Mouse (Mus musculus) NIH3T3 (cell line): ENCODE measurements around the gene Efcab2.
A peak's percentile ranks its signal among the peaks of the same experiment; 100 is the strongest.

Source experiments
- DNase-seq: peaks from one replicate; pipeline ENCODE4 v3.0.0-alpha.2; 2012; ENCODE audit warnings: low read depth

Efcab2 gene

GRCm38 (mm10) chr1:178405951-178406711 is at the start of gene Efcab2:
Gene Efcab2 (plus strand): TSS chr1:178406085.
- DNase-seq, result peak; percentile 98

GRCm38 (mm10) chr1:178357776-178358710 is 47.8 kb upstream of the Efcab2 start:
- DNase-seq, result peak; percentile 14

DNA sequence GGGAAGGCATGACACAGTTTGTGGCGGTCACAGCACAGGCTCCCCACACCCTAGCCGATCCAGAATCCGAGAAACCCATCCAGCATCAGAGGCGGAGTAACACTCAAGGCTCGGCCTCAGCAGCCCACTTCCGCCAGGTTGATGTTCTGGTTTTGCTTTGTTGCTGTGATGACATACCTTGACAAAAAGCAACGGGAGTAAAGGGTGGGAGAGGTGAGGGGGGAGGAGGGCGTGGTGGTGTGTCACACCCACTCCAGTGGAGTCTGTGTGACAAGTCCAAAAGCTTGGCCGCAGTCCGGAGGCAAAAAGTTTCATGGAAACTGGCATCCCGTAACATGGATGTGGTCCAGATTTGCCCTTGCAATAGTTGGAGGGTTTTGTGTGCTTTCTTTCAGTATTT is 45.6 kb upstream of the Efcab2 start:
- DNase-seq, result no peak

DNA sequence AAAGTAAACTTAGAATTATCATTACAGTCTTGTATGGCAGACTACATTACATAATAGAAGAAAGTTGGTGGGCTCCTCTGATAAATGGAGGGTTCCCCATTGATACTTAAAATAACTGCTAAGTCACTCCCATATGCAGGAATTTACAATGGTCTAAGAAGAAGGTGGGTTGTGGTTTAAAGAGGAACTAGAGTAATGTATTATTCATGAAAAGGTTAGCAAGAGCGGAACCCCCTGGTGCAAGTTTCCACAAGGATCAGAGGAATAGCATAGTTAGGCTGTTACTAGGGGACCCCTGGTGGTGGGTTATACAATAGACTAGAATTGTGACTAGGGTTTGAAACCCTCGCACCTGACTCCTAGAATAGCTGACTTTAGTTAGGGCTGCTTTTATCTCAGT is 45.2 kb upstream of the Efcab2 start:
- peak; percentile 19 for DNase-seq

DNA sequence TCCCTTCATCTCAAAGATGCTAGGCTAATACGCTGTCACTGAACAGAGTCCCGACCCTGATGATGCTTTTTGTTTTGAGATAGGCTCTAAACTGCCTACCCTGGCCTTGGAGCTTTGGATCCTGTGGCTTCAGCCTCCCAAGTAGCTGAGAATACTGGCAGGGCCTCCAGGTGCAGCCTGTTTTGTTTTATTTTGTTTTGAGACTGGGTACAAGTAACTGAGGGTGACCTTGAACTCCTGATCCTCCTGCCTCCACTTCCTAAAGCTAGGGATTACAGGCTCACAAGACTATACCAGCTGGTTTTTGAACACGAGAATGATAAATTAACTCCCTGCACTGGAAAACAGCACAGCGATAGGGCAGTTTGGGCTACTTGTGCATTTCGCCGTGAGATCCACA is 40.7 kb upstream of the Efcab2 start:
- no peak for DNase-seq

- DNase-seq, result no peak
Observed at GRCm38 (mm10) chr1:178368121-178368520, 37.8 kb upstream of the Efcab2 start.

GRCm38 (mm10) chr1:178368548-178369271 is 37.2 kb upstream of the Efcab2 start:
- peak; percentile 93 for DNase-seq

DNA sequence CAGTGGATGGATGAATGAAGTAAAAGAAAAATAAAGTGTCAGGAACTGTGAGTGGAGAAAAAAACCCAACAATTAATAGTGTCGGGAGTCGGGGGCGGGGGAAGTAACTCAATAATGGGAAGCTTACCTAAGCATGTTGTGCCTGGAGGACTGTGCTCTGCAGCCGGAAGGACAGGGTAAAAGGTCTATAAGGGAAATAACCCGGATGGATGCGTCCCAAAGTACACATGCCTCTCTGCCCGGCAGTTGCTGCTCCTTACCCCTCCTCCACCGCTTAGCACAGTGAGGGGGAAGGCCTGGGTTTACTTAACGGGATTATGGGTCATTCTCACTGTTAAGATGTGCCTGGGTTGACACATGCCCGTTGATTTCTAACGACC is 36.6 kb upstream of the Efcab2 start:
- DNase-seq, result peak; percentile 71

DNA sequence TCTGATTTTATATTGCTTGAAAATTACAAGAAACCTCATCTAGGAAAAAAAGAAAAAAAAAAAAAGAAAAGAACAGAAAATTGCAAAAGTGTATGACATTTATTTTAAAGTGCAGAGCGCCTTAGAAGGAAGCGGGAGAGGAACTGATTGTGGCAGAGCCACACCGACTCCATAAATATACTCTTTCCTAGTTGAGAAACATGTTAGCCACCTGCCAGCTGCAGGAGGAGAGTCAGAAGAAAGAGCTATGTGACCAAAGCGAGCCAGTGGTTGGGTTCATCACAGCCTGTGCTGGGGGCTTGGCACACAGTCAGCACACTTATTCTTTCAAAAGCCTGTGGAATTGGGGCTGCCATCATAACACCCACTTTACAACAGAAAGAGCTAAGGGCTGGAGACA is 33.2 kb upstream of the Efcab2 start:
- DNase-seq, result no peak

- DNase-seq, result peak; percentile 66
Observed at GRCm38 (mm10) chr1:178375381-178375780, 30.5 kb upstream of the Efcab2 start.

DNA sequence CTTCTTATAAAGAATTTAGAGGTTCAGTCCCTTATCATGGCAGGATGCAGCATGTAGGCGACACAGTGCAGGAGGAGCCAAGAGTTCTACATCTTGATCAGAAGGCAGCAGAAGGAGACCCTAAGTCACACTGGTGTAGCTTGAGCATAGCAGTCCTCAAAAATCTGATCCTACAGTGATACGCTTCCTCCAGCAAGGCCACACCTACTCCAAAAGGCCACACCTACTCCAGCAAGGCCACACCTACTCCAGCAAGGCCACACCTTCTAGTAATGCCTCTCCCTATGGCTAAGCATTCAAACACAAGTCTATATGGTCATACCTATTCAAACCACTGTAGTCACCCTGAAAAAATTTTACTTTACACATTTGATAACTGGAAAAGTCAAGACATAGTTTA is 29.8 kb upstream of the Efcab2 start:
- no peak for DNase-seq

- no peak for DNase-seq
Observed at GRCm38 (mm10) chr1:178376907-178377306, 29.0 kb upstream of the Efcab2 start.

- DNase-seq, result no peak
Observed at GRCm38 (mm10) chr1:178378115-178378514, 27.8 kb upstream of the Efcab2 start.

GRCm38 (mm10) chr1:178379224-178379623 is 26.7 kb upstream of the Efcab2 start:
- DNase-seq, result no peak

- no peak for DNase-seq
Observed at GRCm38 (mm10) chr1:178382165-178382564, 23.7 kb upstream of the Efcab2 start.

DNA sequence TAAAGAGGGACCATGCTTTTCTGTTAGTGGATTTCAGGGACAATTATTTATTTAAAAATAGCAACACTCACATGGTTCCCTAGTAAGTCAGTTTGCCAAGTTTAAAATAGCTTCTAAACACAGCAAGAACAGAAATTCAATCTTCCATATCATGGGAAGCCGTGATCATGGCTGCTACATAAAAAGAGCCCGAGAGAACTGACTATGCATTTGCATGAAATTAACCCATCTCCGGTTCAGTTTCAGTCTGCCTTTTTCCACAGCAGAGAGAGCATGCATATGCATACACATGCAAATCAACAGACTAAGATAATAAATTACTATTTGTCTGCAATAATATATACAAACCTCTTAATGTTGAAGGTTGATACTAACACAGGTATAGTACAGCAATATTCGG is 17.1 kb upstream of the Efcab2 start:
- DNase-seq, result no peak

- no peak for DNase-seq
Observed at GRCm38 (mm10) chr1:178389401-178389800, 16.5 kb upstream of the Efcab2 start.

- no peak for DNase-seq
Observed at GRCm38 (mm10) chr1:178392970-178393369, 12.9 kb upstream of the Efcab2 start.

DNA sequence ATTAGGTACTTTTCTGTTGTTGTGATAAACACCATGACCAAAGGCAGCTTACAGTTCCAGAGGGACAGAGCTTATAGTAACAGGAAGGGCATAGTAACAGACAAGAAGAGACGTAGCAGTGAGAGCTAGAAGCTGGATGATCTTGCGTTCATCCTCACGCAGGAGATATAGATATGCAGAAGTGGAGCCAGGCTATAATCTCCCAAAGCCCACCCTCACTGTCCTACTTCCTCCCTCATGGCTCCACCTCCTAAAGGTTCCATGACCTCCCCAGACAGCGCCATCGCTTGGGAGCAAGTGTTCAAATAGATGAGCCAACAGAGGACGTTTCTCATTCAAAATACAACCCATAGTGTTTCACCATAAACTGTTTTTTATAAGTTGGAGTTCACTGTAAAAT is 10.8 kb upstream of the Efcab2 start:
- no peak for DNase-seq

- peak; percentile 91 for DNase-seq
Observed at GRCm38 (mm10) chr1:178396383-178396782, 9.5 kb upstream of the Efcab2 start.

DNA sequence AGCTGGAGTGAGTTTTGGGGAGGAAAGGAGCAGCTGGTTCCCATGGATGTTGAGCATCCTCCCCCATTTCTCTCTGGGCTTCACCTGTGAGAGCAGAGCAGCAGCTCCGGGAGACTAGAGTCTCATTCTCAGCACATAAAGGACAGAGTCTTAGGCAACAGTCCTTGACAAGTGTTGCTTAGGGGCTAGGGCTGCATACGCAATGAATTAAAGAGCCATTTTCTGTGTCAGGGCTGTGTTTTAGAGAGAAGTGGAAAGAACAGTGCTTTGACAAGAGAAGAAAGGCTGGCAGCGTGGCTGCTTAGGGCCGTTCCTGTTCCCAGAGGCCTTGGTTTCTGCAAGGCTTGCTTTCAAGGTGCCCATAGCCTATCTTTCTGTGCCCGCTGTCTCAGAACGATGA is 6.0 kb upstream of the Efcab2 start:
- no peak for DNase-seq

GRCm38 (mm10) chr1:178400652-178401051 is 5.2 kb upstream of the Efcab2 start:
- peak; percentile 88 for DNase-seq
